Mouse (Mus musculus) stomach, embryonic 14.5 days (tissue): ENCODE data around the gene Tmem189. TPM values are rescaled to one million over a fixed set of nuclear protein-coding genes. Genes with fewer than 3 reads are reported as not detected.

Source experiments
- ATAC-seq: fragments of 200-750 bp; cut with Nextera tagmentation; 2 replicates; pipeline ENCODE4 v1.8.0; 2017; ENCODE audit warnings: low read depth, moderate TSS enrichment; ENCODE audit not compliant: insufficient number of reproducible peaks, insufficient read depth, low FRiP score
- H3K27ac ChIP-seq: fragments of 300-500 bp; sonication (generic); 2 replicates; pipeline ENCODE4 v1.5.1; 2014; ENCODE audit warnings: mild to moderate bottlenecking, low read length, moderate library complexity, mixed read lengths
- H3K27me3 ChIP-seq: fragments of 300-500 bp; sonication (generic); 2 replicates; pipeline ENCODE4 v1.6.1; 2014; ENCODE audit warnings: low read length, control low read depth, mixed read lengths; ENCODE audit not compliant: control insufficient read depth, insufficient read depth
- H3K36me3 ChIP-seq: fragments of 300-500 bp; sonication (generic); 2 replicates; pipeline ENCODE4 v1.6.1; 2014; ENCODE audit warnings: mild to moderate bottlenecking, control low read depth, low read length, moderate library complexity, mixed read lengths; ENCODE audit not compliant: control insufficient read depth, insufficient read depth
- H3K4me1 ChIP-seq: fragments of 300-500 bp; sonication (generic); 2 replicates; pipeline ENCODE4 v1.6.1; 2014; ENCODE audit warnings: low read length, control low read depth, mixed read lengths; ENCODE audit not compliant: control insufficient read depth, insufficient read depth
- H3K4me2 ChIP-seq: fragments of 300-500 bp; sonication (generic); replicated peaks from 2 replicates; pipeline ENCODE4 v1.6.1; 2014; ENCODE audit warnings: low read depth, low read length, control low read depth
- H3K4me3 ChIP-seq: fragments of 300-500 bp; sonication (generic); 2 replicates; pipeline ENCODE4 v1.5.1; 2014; ENCODE audit warnings: low read depth, low read length, control low read depth
- H3K9ac ChIP-seq: fragments of 300-500 bp; sonication (generic); replicated peaks from 2 replicates; pipeline ENCODE4 v1.6.1; 2014; ENCODE audit warnings: low read depth, mild to moderate bottlenecking, control low read depth, low read length, moderate library complexity, mixed read lengths
- H3K9me3 ChIP-seq: fragments of 300-500 bp; sonication (generic); 2 replicates; pipeline ENCODE4 v1.6.1; 2016; ENCODE audit warnings: low read depth, low read length, control low read depth; ENCODE audit not compliant: control insufficient read depth
- WGBS: fragments of 180-500 bp; shearing (Covaris S2); extraction: QIAGEN DNeasy Blood & Tissue Kit; methylation state at CpG from one replicate; pipeline ENCODE4 v1.1.7; 2014; 5-methylcytosine and 5-hydroxymethylcytosine counted together
- polyA plus RNA-seq: library from polyadenylated mRNA; unstranded; fragments of >200 nt; fragmentation: Nextera tagmentation; extraction: Ambion mirVana; gene quantifications from 2 replicates; pipeline ENCODE4 v1.2.1, GENCODE M21; 2014

The Tmem189 gene
- polyA plus RNA-seq, 1 experiment from 2014 or later = 38.9 TPM

DNA sequence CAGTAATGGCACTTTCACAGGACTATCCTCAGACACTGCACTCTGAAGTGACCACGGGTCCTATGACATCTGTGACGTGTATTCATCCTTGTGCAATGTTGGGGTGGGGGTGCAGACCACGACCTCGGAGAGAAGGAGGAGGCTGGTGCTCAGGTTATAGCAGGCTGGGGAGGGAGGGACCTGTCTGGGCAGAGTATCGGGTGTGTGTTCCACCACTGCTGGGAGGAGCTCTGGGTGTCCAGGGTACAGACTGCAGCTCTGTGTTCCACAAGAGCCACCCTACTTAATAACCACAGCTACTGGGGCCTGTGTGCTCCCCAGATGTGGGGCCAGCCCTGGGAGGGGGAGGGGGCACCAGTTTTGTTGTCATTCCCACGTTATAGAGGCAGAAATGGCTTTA lies 20.3 kb upstream of the Tmem189 start:
- Histone ChIP-seq H3K4me1 (peaks cover 6% of the 10 kb centered on the region; the same call in 1 of the 2 replicates), H3K4me2 (no peak overlapping the region), H3K4me3 (no peak overlapping the region), H3K9ac (no peak overlapping the region), H3K36me3 (no peaks in the 10 kb centered on the region), H3K27me3 (no peaks in the 10 kb centered on the region), H3K9me3 (no peaks in the 10 kb centered on the region), H3K27ac (no peak overlapping the region)
- ATAC-seq = no peak
- WGBS = 59% methylated on average over 6 of the region's 6 CpGs

DNA sequence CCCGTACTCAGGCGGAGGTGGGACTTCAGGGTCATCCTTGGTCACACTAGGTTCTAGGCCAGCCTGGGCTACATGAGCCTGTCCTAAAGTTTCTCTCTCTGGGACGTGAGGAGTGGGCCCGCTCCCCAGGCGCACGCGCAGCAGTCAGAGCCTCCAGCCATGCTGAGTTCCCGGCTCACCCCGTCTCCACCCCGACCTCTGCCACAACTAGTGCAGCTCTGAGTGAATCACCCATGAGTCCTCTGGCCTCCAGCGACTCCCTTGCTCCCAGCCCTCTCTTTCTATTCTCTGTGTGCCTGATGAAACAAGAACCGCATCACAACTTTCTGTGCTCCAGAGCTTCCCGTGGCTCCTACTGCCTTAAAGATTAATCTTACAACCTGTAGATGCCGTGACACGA lies 18.8 kb upstream of the Tmem189 start:
- Histone ChIP-seq H3K27ac (no peak overlapping the region), H3K9me3 (no peaks in the 10 kb centered on the region)
- WGBS = 55% methylated on average over 15 of the region's 15 CpGs

DNA sequence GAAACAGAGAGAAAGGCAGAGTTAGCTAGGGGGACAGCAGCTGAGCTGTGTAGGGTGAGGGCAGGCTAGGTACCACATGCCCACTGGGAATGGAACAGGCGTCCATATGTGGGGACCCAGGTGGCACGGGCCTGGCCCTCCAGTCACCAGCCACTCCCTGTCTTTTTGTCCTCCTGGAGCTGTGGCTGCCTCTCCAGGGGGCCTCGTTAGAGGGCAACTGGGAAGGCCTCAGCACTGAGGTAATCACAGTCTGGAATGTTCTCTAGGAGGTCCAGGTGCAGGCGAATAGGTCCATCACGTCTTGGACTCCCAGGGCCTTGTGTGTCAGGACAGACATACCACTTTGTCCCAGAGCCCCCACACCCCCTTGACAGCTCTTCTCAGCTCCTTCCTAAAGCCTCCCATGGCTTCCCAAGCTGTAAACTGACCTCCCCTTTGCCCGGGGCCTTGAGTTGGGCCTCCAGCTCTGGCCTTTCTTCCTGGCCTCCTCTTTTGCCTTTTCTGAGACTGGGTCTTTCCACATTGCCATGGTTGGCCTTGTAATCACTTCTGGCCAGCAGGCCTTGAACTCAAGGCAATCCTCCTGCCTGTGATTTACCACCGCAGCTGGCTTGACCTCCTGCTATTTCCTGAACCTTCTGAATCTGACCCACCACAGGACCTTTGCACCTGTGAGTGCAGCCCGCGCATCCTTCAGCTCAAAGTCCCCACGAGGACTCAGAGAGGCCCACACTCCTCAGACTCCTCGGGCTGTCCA lies 16.7 kb upstream of the Tmem189 start:
- Histone ChIP-seq H3K4me2 (no peak overlapping the region), H3K27me3 (no peaks in the 10 kb centered on the region), H3K4me3 (no peak overlapping the region), H3K9ac (no peak overlapping the region), H3K9me3 (no peaks in the 10 kb centered on the region), H3K4me1 (peaks cover 6% of the 10 kb centered on the region; the same call in 1 of the 2 replicates), H3K36me3 (no peaks in the 10 kb centered on the region), H3K27ac (no peak overlapping the region)
- WGBS = 75% methylated on average over 11 of the region's 11 CpGs
- ATAC-seq = 0 out of 2 replicates have a peak, but pooled peaks have one; percentile 20

More for the DNA sequence above, 18.8 kb upstream of the Tmem189 start:
- no peak overlapping the region for H3K4me3 ChIP-seq
- no peak overlapping the region for H3K4me2 ChIP-seq
- ATAC-seq = no peak
- no peak overlapping the region for H3K9ac ChIP-seq
- peaks cover 6% of the 10 kb centered on the region; the same call in 1 of the 2 replicates for H3K4me1 ChIP-seq
- H3K27me3 ChIP-seq = no peaks in the 10 kb centered on the region
- no peaks in the 10 kb centered on the region for H3K36me3 ChIP-seq

DNA sequence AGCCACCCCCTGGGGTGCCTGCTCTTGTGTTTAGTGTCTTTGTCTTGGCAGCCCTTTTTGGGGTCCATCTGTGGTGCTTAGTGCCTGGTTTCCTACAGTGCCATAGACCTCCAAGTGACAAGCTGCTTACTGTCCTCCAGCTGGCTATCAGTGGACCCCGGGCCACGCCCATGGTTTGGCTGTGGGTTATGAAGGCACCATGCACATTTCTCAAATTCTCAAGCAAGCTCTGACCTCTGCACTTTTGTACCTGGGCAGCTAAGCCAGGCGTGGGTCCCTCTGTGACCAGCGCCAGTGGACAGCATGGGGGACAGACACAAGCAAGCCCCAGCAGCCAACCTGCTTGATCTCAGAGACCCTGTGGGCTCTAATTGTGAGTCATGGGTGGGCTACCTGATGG lies 14.8 kb upstream of the Tmem189 start:
- H3K4me3 ChIP-seq = no peak overlapping the region
- no peaks in the 10 kb centered on the region for H3K36me3 ChIP-seq
- H3K9ac ChIP-seq = no peak overlapping the region
- no peak for ATAC-seq
- H3K9me3 ChIP-seq = no peaks in the 10 kb centered on the region
- no peak overlapping the region for H3K27ac ChIP-seq
- no peak overlapping the region for H3K4me2 ChIP-seq
- WGBS = 86% methylated on average over 4 of the region's 4 CpGs
- H3K4me1 ChIP-seq = peaks cover 6% of the 10 kb centered on the region; the same call in 1 of the 2 replicates
- H3K27me3 ChIP-seq = no peaks in the 10 kb centered on the region

DNA sequence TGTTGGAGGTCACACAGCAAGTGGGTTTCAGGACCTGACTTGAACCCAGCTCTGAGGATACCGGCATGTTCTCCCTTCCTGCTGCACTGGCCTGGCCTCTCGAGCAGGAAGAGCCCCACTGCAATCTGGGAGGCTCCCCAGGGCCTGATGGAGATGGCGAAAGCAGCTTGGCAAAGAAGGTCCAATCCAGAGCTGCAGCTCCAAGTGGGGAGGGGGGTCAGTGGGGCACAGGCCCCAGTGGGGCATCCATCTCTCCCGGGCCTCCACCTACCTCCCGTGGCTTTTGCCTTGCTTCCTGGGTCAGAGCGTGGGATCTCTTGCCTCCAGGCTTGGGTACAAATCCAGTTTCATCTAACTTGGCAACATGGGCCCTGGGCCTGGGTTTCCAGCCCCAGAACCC lies 12.5 kb upstream of the Tmem189 start:
- Histone ChIP-seq H3K36me3 (no peaks in the 10 kb centered on the region), H3K27ac (no peak overlapping the region), H3K9ac (no peak overlapping the region), H3K27me3 (no peaks in the 10 kb centered on the region), H3K4me2 (no peak overlapping the region), H3K4me1 (peaks cover 6% of the 10 kb centered on the region; the same call in 1 of the 2 replicates), H3K9me3 (no peaks in the 10 kb centered on the region), H3K4me3 (no peak overlapping the region)
- ATAC-seq = no peak
- 80% methylated on average over 6 of the region's 6 CpGs for WGBS

DNA sequence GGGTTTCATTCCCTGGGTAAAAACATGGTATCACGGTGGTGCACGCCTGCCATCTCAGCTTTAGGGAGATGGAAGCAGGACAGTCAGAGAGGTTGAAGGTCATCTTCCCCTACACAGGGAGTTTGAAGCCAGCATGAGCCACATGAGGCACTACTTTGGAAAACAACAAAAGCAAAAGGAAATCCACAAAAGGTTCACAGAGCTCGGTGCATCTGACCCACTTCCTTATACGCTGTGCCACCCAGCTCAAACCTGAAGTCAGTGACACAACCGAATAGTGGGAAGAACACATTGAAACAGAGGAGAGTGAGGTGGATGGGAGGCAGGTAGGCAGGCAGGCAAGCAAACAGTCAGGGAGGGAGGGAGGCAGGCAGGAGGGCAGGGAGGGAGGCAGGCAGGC lies 11.8 kb upstream of the Tmem189 start:
- no peak overlapping the region for H3K4me3 ChIP-seq
- no peak for ATAC-seq
- H3K9me3 ChIP-seq = no peaks in the 10 kb centered on the region
- peaks cover 6% of the 10 kb centered on the region; the same call in 1 of the 2 replicates for H3K4me1 ChIP-seq
- no peak overlapping the region for H3K4me2 ChIP-seq
- H3K27me3 ChIP-seq = no peaks in the 10 kb centered on the region
- H3K9ac ChIP-seq = no peak overlapping the region
- H3K27ac ChIP-seq = no peak overlapping the region
- no peaks in the 10 kb centered on the region for H3K36me3 ChIP-seq
- 69% methylated on average over 5 of the region's 5 CpGs for WGBS

DNA sequence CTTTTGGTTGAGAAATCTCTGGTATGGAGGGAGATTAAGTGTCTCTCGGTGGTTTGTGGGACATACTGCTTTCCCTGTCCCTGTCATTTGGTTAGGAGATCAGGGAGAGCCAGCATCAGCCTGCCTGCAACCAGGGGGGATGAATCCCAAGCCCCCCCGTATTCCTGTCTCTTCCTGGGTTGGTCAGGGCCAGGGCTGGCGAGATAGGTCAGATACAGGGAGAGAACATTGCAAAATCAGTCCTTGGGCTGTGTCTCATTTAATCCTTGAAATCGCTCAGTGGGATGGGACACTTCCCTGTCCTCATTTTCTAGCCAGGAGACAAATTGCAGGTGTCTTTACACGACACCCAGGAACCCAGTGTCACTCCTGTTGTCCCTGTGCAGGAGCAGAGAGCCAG lies 10.4 kb upstream of the Tmem189 start:
- H3K36me3 ChIP-seq = no peaks in the 10 kb centered on the region
- H3K4me2 ChIP-seq = no peak overlapping the region
- H3K9ac ChIP-seq = no peak overlapping the region
- ATAC-seq = no peak
- H3K9me3 ChIP-seq = no peaks in the 10 kb centered on the region
- no peak overlapping the region for H3K27ac ChIP-seq
- H3K27me3 ChIP-seq = no peaks in the 10 kb centered on the region
- 72% methylated on average over 5 of the region's 5 CpGs for WGBS
- H3K4me1 ChIP-seq = no peaks in the 10 kb centered on the region
- no peak overlapping the region for H3K4me3 ChIP-seq

DNA sequence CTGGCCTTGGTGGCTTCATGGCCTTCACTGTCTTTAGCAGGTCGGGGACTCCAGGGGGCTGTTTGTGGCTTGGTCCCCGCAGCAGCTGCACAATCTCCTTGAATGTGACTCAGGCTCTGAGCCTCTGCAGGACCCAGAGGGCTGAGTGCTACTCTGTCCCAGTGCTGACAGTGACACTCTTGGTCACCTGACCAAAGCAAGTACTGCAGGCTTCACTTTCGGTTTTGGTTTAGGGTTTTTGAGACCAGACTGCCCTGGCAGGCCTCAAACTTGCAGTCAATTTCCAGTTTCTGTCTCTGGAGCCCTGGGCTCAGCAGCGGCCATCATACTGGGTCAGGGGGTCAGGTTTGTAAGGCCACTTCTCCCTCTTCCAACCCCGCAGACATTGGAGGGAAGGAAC lies 8.3 kb upstream of the Tmem189 start:
- Histone ChIP-seq H3K27me3 (no peaks in the 10 kb centered on the region), H3K9ac (no peak overlapping the region), H3K9me3 (no peaks in the 10 kb centered on the region), H3K4me2 (no peak overlapping the region), H3K4me1 (no peaks in the 10 kb centered on the region), H3K36me3 (no peaks in the 10 kb centered on the region), H3K27ac (no peak overlapping the region), H3K4me3 (no peak overlapping the region)
- no peak for ATAC-seq
- WGBS = 39% methylated on average over 5 of the region's 5 CpGs

DNA sequence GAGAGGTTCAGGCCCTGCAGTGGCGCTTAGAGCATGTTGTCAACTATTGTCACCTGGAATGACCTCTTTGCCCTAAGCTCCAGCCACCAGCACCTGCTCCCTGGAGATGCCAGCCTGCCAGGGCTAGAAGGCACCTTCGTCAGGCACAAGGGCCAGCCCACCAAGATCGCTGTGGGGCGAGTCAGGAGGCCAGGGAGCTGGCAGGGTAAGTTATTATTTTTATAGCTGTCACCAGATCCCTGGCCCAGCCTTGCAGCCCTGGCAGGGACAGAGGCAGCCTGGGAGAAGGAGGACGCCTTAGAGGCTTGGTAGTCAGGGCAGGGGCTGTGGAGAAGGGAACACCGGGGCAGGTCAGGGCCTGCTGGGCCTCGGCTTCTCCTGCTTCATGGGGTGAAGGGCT lies 6.5 kb upstream of the Tmem189 start:
- Histone ChIP-seq H3K4me3 (no peak overlapping the region), H3K9ac (no peak overlapping the region), H3K4me2 (no peak overlapping the region), H3K27me3 (no peaks in the 10 kb centered on the region), H3K9me3 (no peaks in the 10 kb centered on the region), H3K36me3 (no peaks in the 10 kb centered on the region; the same call in 1 of the 2 replicates), H3K27ac (no peak overlapping the region), H3K4me1 (peaks cover 2% of the 10 kb centered on the region)
- ATAC-seq = no peak
- WGBS = 78% methylated on average over 7 of the region's 7 CpGs
